Comparison of ENCODE assay signal across 13 mouse cellular contexts in genomic region chr5:147436491-147436890, GRCm38 (mm10). TPM values are rescaled to one million over a fixed set of nuclear protein-coding genes. Genes with fewer than 3 reads are reported as not detected.
DNase-seq lines count a peak whose midpoint lies in the region; ATAC-seq and TF ChIP-seq lines count a peak whose summit lies in the region.
"Had no signal": no experiment of that assay in that cellular context is flagged by ENCODE, and none has a peak within 500 bp of the region (broad histone marks: within the 10 kb centered on the region; RNA-seq: fewer than 3 reads in every experiment).

No protein-coding gene starts in this region.

- H3K4me1 ChIP-seq in forebrain, embryonic 15.5 days: peaks cover 58% of the 10 kb centered on the region
- H3K4me1 ChIP-seq in forebrain, embryonic 11.5 days (replicated peaks; ENCODE audit: control insufficient read depth, insufficient read depth, low read length): peaks cover 7% of the 10 kb centered on the region; the same call in 1 of the 2 replicates
- H3K4me1 ChIP-seq in kidney, embryonic 15.5 days: peaks cover 62% of the 10 kb centered on the region

- no peak for ATAC-seq in forebrain, embryonic 15.5 days (replicated peaks)
- ATAC-seq in forebrain, embryonic 11.5 days (replicated peaks; ENCODE audit: low FRiP score): no peak
- ATAC-seq in kidney, embryonic 15.5 days (replicated peaks; ENCODE audit: low FRiP score): no peak
- ATAC-seq in erythroblast, adult 5-6 weeks (replicated peaks; ENCODE audit: low FRiP score, poor library complexity, severe bottlenecking): no peak

- no peak for TF ChIP-seq POLR2A in brain, embryonic 14.5 days (IDR thresholded peaks at IDR 0.05; ENCODE audit: borderline replicate concordance, extremely low read depth, insufficient read depth, insufficient read length, poor library complexity, severe bottlenecking)

- H3K4me3 ChIP-seq in forebrain, embryonic 15.5 days: no peak overlapping the region
- H3K4me3 ChIP-seq in forebrain, embryonic 11.5 days (ENCODE audit: low read depth, low read length): no peak overlapping the region
- H3K4me3 ChIP-seq in kidney, embryonic 15.5 days (replicated peaks): no peak overlapping the region
- H3K4me3 ChIP-seq: neural tube, embryonic 13.5 days had no signal

- no peak overlapping the region for H3K4me2 ChIP-seq in forebrain, embryonic 15.5 days (replicated peaks)
- no peak overlapping the region for H3K4me2 ChIP-seq in forebrain, embryonic 11.5 days (ENCODE audit: low read depth, low read length, severe bottlenecking)
- no peak overlapping the region for H3K4me2 ChIP-seq in kidney, embryonic 15.5 days
- H3K4me2 ChIP-seq: neural tube, embryonic 13.5 days had no signal

- WGBS in forebrain, embryonic 15.5 days: 36% methylated on average over 5 of the region's 5 CpGs
- 55% methylated on average over 5 of the region's 5 CpGs for WGBS in forebrain, embryonic 11.5 days
- WGBS in kidney, embryonic 15.5 days: 83% methylated on average over 5 of the region's 5 CpGs

- H3K9ac ChIP-seq in forebrain, embryonic 15.5 days (replicated peaks): no peak overlapping the region
- H3K9ac ChIP-seq in forebrain, embryonic 11.5 days (ENCODE audit: low read length): no peak overlapping the region
- H3K9ac ChIP-seq in kidney, embryonic 15.5 days: no peak overlapping the region
- H3K9ac ChIP-seq: neural tube, embryonic 13.5 days had no signal

- no peak for TF ChIP-seq CTCF in brain, embryonic 14.5 days (IDR thresholded peaks at IDR 0.05; ENCODE audit: borderline replicate concordance, extremely low read depth, insufficient read depth, insufficient read length)

- no peaks in the 10 kb centered on the region for H3K36me3 ChIP-seq in forebrain, embryonic 15.5 days
- no peaks in the 10 kb centered on the region for H3K36me3 ChIP-seq in forebrain, embryonic 11.5 days (ENCODE audit: control insufficient read depth, insufficient read depth, low read length)
- H3K36me3 ChIP-seq in kidney, embryonic 15.5 days: peaks cover 10% of the 10 kb centered on the region; the same call in 1 of the 2 replicates
- H3K36me3 ChIP-seq: neural tube, embryonic 13.5 days had no signal

- no peak for DNase-seq in forebrain, embryonic 11.5 days (ENCODE audit: low spot score)
- no peak for DNase-seq in kidney, adult 18-20 months
- DNase-seq in Muller cell, postnatal 12 days (ENCODE audit: inconsistent ontology term): peak; percentile 78
- peak; percentile 35 for DNase-seq in brain, embryonic 14.5 days (ENCODE audit: low read depth)
- DNase-seq in adrenal gland, postnatal 36 days: no peak
- DNase-seq: cerebellum, adult 11 months; lung, postnatal 36 days; right cerebral cortex, postnatal 4 days; thymus, postnatal 36 days had no signal

- 0 out of 2 replicates have a peak overlapping the region, but pooled peaks have one; percentile 31 for H3K27ac ChIP-seq in forebrain, embryonic 15.5 days (replicated peaks)
- no peak overlapping the region for H3K27ac ChIP-seq in forebrain, embryonic 11.5 days (ENCODE audit: low read depth, low read length)
- H3K27ac ChIP-seq in kidney, embryonic 15.5 days: peak overlapping the region; percentile 19; the same call in 1 of the 2 replicates

- H3K9me3 ChIP-seq in forebrain, embryonic 15.5 days: no peaks in the 10 kb centered on the region
- H3K9me3 ChIP-seq in forebrain, embryonic 11.5 days (ENCODE audit: control insufficient read depth, low read length): no peaks in the 10 kb centered on the region
- no peaks in the 10 kb centered on the region for H3K9me3 ChIP-seq in kidney, embryonic 15.5 days (replicated peaks)
- H3K9me3 ChIP-seq: neural tube, embryonic 13.5 days had no signal

- no peaks in the 10 kb centered on the region for H3K27me3 ChIP-seq in forebrain, embryonic 15.5 days
- H3K27me3 ChIP-seq in forebrain, embryonic 11.5 days (ENCODE audit: control insufficient read depth, insufficient read depth, low read length): no peaks in the 10 kb centered on the region
- no peaks in the 10 kb centered on the region for H3K27me3 ChIP-seq in kidney, embryonic 15.5 days
- H3K27me3 ChIP-seq: neural tube, embryonic 13.5 days had no signal

RNA-seq across cellular contexts. Expression of gene Pan3, which starts 6.5 kb away (rescaled TPM):
- 67.7 and 71.9 TPM in 2 replicates for polyA plus RNA-seq in forebrain, embryonic 15.5 days (2015; fragmentation: Nextera tagmentation; extraction: Ambion mirVana)
- polyA plus RNA-seq in forebrain, embryonic 11.5 days (2014; fragmentation: Nextera tagmentation; extraction: Ambion mirVana): 57.9 and 59.3 TPM in 2 replicates
- polyA plus RNA-seq in kidney, embryonic 15.5 days (2015; fragmentation: Nextera tagmentation; extraction: Ambion mirVana): 73.7 and 77.6 TPM in 2 replicates
- 44.5 and 54.6 TPM in 2 replicates for polyA plus RNA-seq in brain, embryonic 14.5 days (2012; rRNA removed)
- 100 to 1,000 TPM in 1 of 2 experiments, 10 to 100 TPM in 1; 92.1 to 101 TPM for total RNA-seq in adrenal gland, postnatal 36 days (2021)
- total RNA-seq in erythroblast, adult 5-6 weeks (2015; ENCODE audit: low replicate concordance): 263 and 430 TPM in 2 replicates
- total RNA-seq in erythroblast, adult 5-6 weeks (2017; ENCODE audit: low replicate concordance): 228 and 241 TPM in 2 replicates

RNA-seq across cellular contexts. Expression of gene Flt3, which starts 36.2 kb away (rescaled TPM):
- 0.09 and 0.19 TPM in 2 replicates for polyA plus RNA-seq in forebrain, embryonic 15.5 days (2015; fragmentation: Nextera tagmentation; extraction: Ambion mirVana)
- polyA plus RNA-seq in forebrain, embryonic 11.5 days (2014; fragmentation: Nextera tagmentation; extraction: Ambion mirVana): 0.08 TPM in 1 of 2 replicates, not detected in the other
- polyA plus RNA-seq in kidney, embryonic 15.5 days (2015; fragmentation: Nextera tagmentation; extraction: Ambion mirVana): 0.05 and 0.18 TPM in 2 replicates
- 0.20 and 0.56 TPM in 2 replicates for polyA plus RNA-seq in brain, embryonic 14.5 days (2012; rRNA removed)
- under 1 TPM in 1 of 2 experiments, not detected in 1; 0.43 TPM for total RNA-seq in adrenal gland, postnatal 36 days (2021)
- 0.84 and 1.9 TPM in 2 replicates for total RNA-seq in erythroblast, adult 5-6 weeks (2015; ENCODE audit: low replicate concordance)
- 2.8 and 4.7 TPM in 2 replicates for total RNA-seq in erythroblast, adult 5-6 weeks (2017; ENCODE audit: low replicate concordance)

Comparison
In these comparisons a context has a peak if more than half of its experiments do, and no peak if none do; other contexts are left out.
1. DNase-seq: peak in Muller cell, postnatal 12 days (single experiment) and brain, embryonic 14.5 days (single experiment); none in forebrain, embryonic 11.5 days (single experiment), kidney, adult 18-20 months (single experiment) and adrenal gland, postnatal 36 days (0 of 2).